Comparison of ENCODE assay signal across 26 mouse cellular contexts in the genomic region with DNA sequence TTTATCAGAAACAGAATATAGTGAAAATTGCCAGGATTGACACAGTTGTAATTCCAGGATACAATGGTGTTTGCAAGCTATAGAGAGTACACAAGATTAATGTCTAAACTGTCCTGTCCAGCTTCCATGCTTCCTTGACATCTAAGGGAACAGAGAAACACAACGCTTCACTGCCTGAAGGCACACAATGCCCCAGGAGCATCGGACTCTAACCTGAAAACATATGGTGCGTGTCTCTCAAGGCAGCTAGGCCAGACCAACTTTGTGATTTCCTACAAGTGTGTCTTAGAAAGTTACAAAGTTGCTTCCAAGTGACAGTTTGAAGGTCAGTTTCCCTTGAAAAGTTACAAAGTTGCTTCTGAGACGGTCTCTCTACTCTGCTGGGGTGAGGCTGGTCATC. TPM values are rescaled to one million over a fixed set of nuclear protein-coding genes. Genes with fewer than 3 reads are reported as not detected.
DNase-seq lines count a peak whose midpoint lies in the region.
"Had no signal": no experiment of that assay in that cellular context is flagged by ENCODE, and none has a peak within 500 bp of the region (broad histone marks: within the 10 kb centered on the region; RNA-seq: fewer than 3 reads in every experiment).

No protein-coding gene starts in this region.

- peaks cover 79% of the 10 kb centered on the region for H3K36me3 ChIP-seq in heart, embryonic 10.5 days

- no peak overlapping the region for H3K4me3 ChIP-seq in heart, embryonic 10.5 days
- H3K4me3 ChIP-seq: embryonic facial prominence, embryonic 13.5 days; embryonic facial prominence, embryonic 15.5 days; erythroblast, embryonic 14.5 days; forebrain, embryonic 10.5 days; forebrain, embryonic 12.5 days had no signal

- DNase-seq in heart, embryonic 10.5 days (ENCODE audit: low spot score): peak; percentile 39
- DNase-seq in heart, postnatal 4 days: no peak
- peak; percentile 44 for DNase-seq in kidney, adult 9 months
- no peak for DNase-seq in kidney, postnatal 25 days
- peak; percentile 23 for DNase-seq in kidney, postnatal 14 days
- no peak for DNase-seq in kidney, adult 8-10 months
- peak; percentile 25 for DNase-seq in testis, postnatal 14 days (ENCODE audit: low spot score)
- no peak for DNase-seq in testis, postnatal 10 days (ENCODE audit: low spot score)
- DNase-seq: adrenal gland, adult 2 months; adrenal gland, postnatal 10 days; adrenal gland, postnatal 25 days; cerebellum, adult 11 months; cerebellum, adult 18-20 months; cerebellum, adult 8-10 months; cerebellum, adult 9-11 months; cerebellum, postnatal 14 days; cerebellum, postnatal 36 days; embryo, embryonic 11 days had no signal

- no peak overlapping the region for H3K27ac ChIP-seq in heart, embryonic 10.5 days
- H3K27ac ChIP-seq: embryonic facial prominence, embryonic 13.5 days; embryonic facial prominence, embryonic 15.5 days; forebrain, embryonic 10.5 days; forebrain, embryonic 12.5 days had no signal

- H3K4me1 ChIP-seq in heart, embryonic 10.5 days: peaks cover 15% of the 10 kb centered on the region; the same call in 1 of the 2 replicates
- H3K4me1 ChIP-seq: embryonic facial prominence, embryonic 13.5 days; embryonic facial prominence, embryonic 15.5 days had no signal

- H3K9me3 ChIP-seq in heart, embryonic 10.5 days: no peaks in the 10 kb centered on the region
- H3K9me3 ChIP-seq: embryonic facial prominence, embryonic 13.5 days; embryonic facial prominence, embryonic 15.5 days; forebrain, embryonic 10.5 days; forebrain, embryonic 12.5 days had no signal

- H3K27me3 ChIP-seq in heart, embryonic 10.5 days (ENCODE audit: insufficient read depth, poor library complexity, severe bottlenecking): no peaks in the 10 kb centered on the region
- H3K27me3 ChIP-seq: embryonic facial prominence, embryonic 13.5 days; embryonic facial prominence, embryonic 15.5 days; forebrain, embryonic 12.5 days had no signal

- WGBS in heart, embryonic 10.5 days: 94% methylated on average over 4 of the region's 4 CpGs

RNA-seq across cellular contexts. Expression of gene Sfxn1, which starts 25.6 kb away (rescaled TPM):
- polyA plus RNA-seq in heart, embryonic 10.5 days (2016; fragmentation: Nextera tagmentation; extraction: Ambion mirVana): 36.9 and 59.4 TPM in 2 replicates
- total RNA-seq in heart, postnatal 4 days (2021): 10 to 100 TPM; 13.5 to 16.5 TPM

RNA-seq across cellular contexts. Expression of gene Drd1, which starts 41.7 kb away (rescaled TPM):
- polyA plus RNA-seq in heart, embryonic 10.5 days (2016; fragmentation: Nextera tagmentation; extraction: Ambion mirVana): 0.09 and 0.25 TPM in 2 replicates
- total RNA-seq in heart, postnatal 4 days (2021): under 1 TPM; 0.16 to 0.33 TPM
- total RNA-seq: adrenal gland, postnatal 25 days; ES-E14; MEL had no signal
- polyA plus RNA-seq: adrenal gland, adult 2 months; C2C12; erythroblast, embryonic 14.5 days; forebrain, embryonic 10.5 days had no signal

Comparison
In these comparisons a context has a peak if more than half of its experiments do, and no peak if none do; other contexts are left out.
1. DNase-seq: peak in heart, embryonic 10.5 days (single experiment), kidney, adult 9 months (single experiment), kidney, postnatal 14 days (single experiment) and testis, postnatal 14 days (single experiment); none in heart, postnatal 4 days (single experiment), kidney, postnatal 25 days (0 of 2), kidney, adult 8-10 months (0 of 2) and testis, postnatal 10 days (single experiment).